Mouse (Mus musculus) forebrain, embryonic 12.5 days (tissue): ENCODE measurements around the gene Ick. TPM values are rescaled to one million over a fixed set of nuclear protein-coding genes. Genes with fewer than 3 reads are reported as not detected.
A peak's percentile ranks its signal among the peaks of the same experiment; 100 is the strongest.
"Not testable (repeated sequence)": the region's sequence is repeated elsewhere in the genome, so short reads cannot be mapped to it uniquely, and the experiment has no call there.

Source experiments
- ATAC-seq: fragments of 200-750 bp; cut with Nextera tagmentation; 2 replicates; pipeline ENCODE4 v1.8.0; 2017; ENCODE audit warnings: moderate TSS enrichment; ENCODE audit not compliant: low FRiP score
- H3K27ac ChIP-seq: fragments of 300-500 bp; sonication (generic); 2 replicates; pipeline ENCODE4 v1.5.1; 2016; ENCODE audit warnings: mild to moderate bottlenecking
- H3K27me3 ChIP-seq: fragments of 300-500 bp; sonication (generic); 2 replicates; pipeline ENCODE4 v1.6.1; 2016; ENCODE audit warnings: mild to moderate bottlenecking
- H3K36me3 ChIP-seq: fragments of 300-500 bp; sonication (generic); replicated peaks from 2 replicates; pipeline ENCODE4 v1.6.1; 2016; ENCODE audit warnings: mild to moderate bottlenecking
- H3K4me1 ChIP-seq: fragments of 300-500 bp; sonication (generic); 2 replicates; pipeline ENCODE4 v1.6.1; 2016
- H3K4me2 ChIP-seq: fragments of 300-500 bp; sonication (generic); 2 replicates; pipeline ENCODE4 v1.6.1; 2016; ENCODE audit warnings: mild to moderate bottlenecking, moderate library complexity
- H3K4me3 ChIP-seq: fragments of 300-500 bp; sonication (generic); replicated peaks from 2 replicates; pipeline ENCODE4 v1.5.1; 2016; ENCODE audit warnings: mild to moderate bottlenecking
- H3K9ac ChIP-seq: fragments of 300-500 bp; sonication (generic); 2 replicates; pipeline ENCODE4 v1.6.1; 2016; ENCODE audit warnings: mild to moderate bottlenecking
- H3K9me3 ChIP-seq: fragments of 300-500 bp; sonication (generic); 2 replicates; pipeline ENCODE4 v1.6.1; 2016
- WGBS: fragments of 180-500 bp; shearing (Covaris S2); methylation state at CpG from one replicate; pipeline ENCODE4 v1.1.7; 2016; 5-methylcytosine and 5-hydroxymethylcytosine counted together
- polyA plus RNA-seq: library from polyadenylated mRNA; unstranded; fragments of >200 nt; fragmentation: Nextera tagmentation; extraction: Ambion mirVana; gene quantifications from 2 replicates; pipeline ENCODE4 v1.2.1, GENCODE M21; 2016

The Ick gene
- polyA plus RNA-seq, 1 experiment from 2014 or later: 35.5 TPM

GRCm38 (mm10) chr9:78182474-78182873 is 73.5 kb downstream of the Ick start, which contains the start of gene Gsta4:
Gsta4 (plus strand) TSS chr9:78182774.
- H3K27ac ChIP-seq, H3K9ac ChIP-seq, H3K27me3 ChIP-seq, H3K36me3 ChIP-seq, H3K9me3 ChIP-seq, H3K4me3 ChIP-seq, H3K4me1 ChIP-seq, H3K4me2 ChIP-seq, ATAC-seq: not testable (repeated sequence)
- WGBS: 89% methylated on average over 4 of the region's 7 CpGs

GRCm38 (mm10) chr9:78185686-78186085 is 76.7 kb downstream of the Ick start:
- 88% methylated on average over 9 of the region's 9 CpGs for WGBS
- ATAC-seq: no peak
- H3K9ac ChIP-seq: no peak overlapping the region
- no peak overlapping the region for H3K4me2 ChIP-seq
- H3K27ac ChIP-seq: no peak overlapping the region
- H3K36me3 ChIP-seq: no peaks in the 10 kb centered on the region
- peaks cover 4% of the 10 kb centered on the region; the same call in 1 of the 2 replicates for H3K4me1 ChIP-seq
- H3K27me3 ChIP-seq: peaks cover 9% of the 10 kb centered on the region; the same call in 1 of the 2 replicates
- H3K4me3 ChIP-seq: no peak overlapping the region
- no peaks in the 10 kb centered on the region for H3K9me3 ChIP-seq

GRCm38 (mm10) chr9:78188910-78189309 is 79.9 kb downstream of the Ick start:
- Histone ChIP-seq H3K4me2 (no peak overlapping the region), H3K36me3 (no peaks in the 10 kb centered on the region), H3K4me3 (no peak overlapping the region), H3K9ac (no peak overlapping the region), H3K27ac (no peak overlapping the region), H3K27me3 (peaks cover 13% of the 10 kb centered on the region), H3K4me1 (peaks cover 26% of the 10 kb centered on the region), H3K9me3 (no peaks in the 10 kb centered on the region)
- 87% methylated on average over 8 of the region's 8 CpGs for WGBS
- ATAC-seq: no peak

- H3K27ac ChIP-seq: no peak overlapping the region
- no peaks in the 10 kb centered on the region for H3K36me3 ChIP-seq
- 2% methylated on average over 19 of the region's 19 CpGs for WGBS
- ATAC-seq: 0 out of 2 replicates have a peak, but pooled peaks have one; percentile 2
- peaks cover 13% of the 10 kb centered on the region for H3K27me3 ChIP-seq
- peak overlapping the region; percentile 7; the same call in 1 of the 2 replicates for H3K9ac ChIP-seq
- peak overlapping the region; percentile 59 for H3K4me2 ChIP-seq
- no peaks in the 10 kb centered on the region for H3K9me3 ChIP-seq
- peak overlapping the region; percentile 35 for H3K4me3 ChIP-seq
- H3K4me1 ChIP-seq: peaks cover 26% of the 10 kb centered on the region
Measured at GRCm38 (mm10) chr9:78190651-78191634, 82.0 kb downstream of the Ick start.

- peak; percentile 66 for ATAC-seq
- Histone ChIP-seq H3K4me2 (peak overlapping the region; percentile 59), H3K9me3 (no peaks in the 10 kb centered on the region), H3K4me1 (peaks cover 26% of the 10 kb centered on the region), H3K4me3 (peak overlapping the region; percentile 35), H3K27ac (no peak overlapping the region), H3K36me3 (no peaks in the 10 kb centered on the region), H3K9ac (peak overlapping the region; percentile 13; the same call in 1 of the 2 replicates), H3K27me3 (peaks cover 13% of the 10 kb centered on the region)
- under 1% methylated on average over 18 of the region's 18 CpGs for WGBS
Measured at GRCm38 (mm10) chr9:78191736-78192135, 82.7 kb downstream of the Ick start.

- H3K4me2 ChIP-seq: no peak overlapping the region
- peaks cover 13% of the 10 kb centered on the region for H3K27me3 ChIP-seq
- no peak overlapping the region for H3K4me3 ChIP-seq
- 49% methylated on average over 9 of the region's 9 CpGs for WGBS
- peaks cover 26% of the 10 kb centered on the region for H3K4me1 ChIP-seq
- H3K27ac ChIP-seq: no peak overlapping the region
- H3K9ac ChIP-seq: no peak overlapping the region
- no peaks in the 10 kb centered on the region for H3K9me3 ChIP-seq
- 0 out of 2 replicates have a peak, but pooled peaks have one; percentile 31 for ATAC-seq
- H3K36me3 ChIP-seq: no peaks in the 10 kb centered on the region
Measured at GRCm38 (mm10) chr9:78193902-78194597, 85.1 kb downstream of the Ick start.

GRCm38 (mm10) chr9:78195034-78195433 is 86.0 kb downstream of the Ick start:
- Histone ChIP-seq H3K27me3 (peaks cover 10% of the 10 kb centered on the region), H3K36me3 (no peaks in the 10 kb centered on the region), H3K9ac (no peak overlapping the region), H3K4me1 (peaks cover 26% of the 10 kb centered on the region), H3K9me3 (no peaks in the 10 kb centered on the region), H3K4me2 (no peak overlapping the region), H3K4me3 (no peak overlapping the region), H3K27ac (no peak overlapping the region)
- 88% methylated on average over 11 of the region's 11 CpGs for WGBS
- ATAC-seq: no peak

- ATAC-seq: no peak
- Histone ChIP-seq H3K36me3 (no peaks in the 10 kb centered on the region), H3K4me2 (no peak overlapping the region), H3K4me1 (0 out of 2 replicates have a peak, but pooled peaks cover 4% of the 10 kb centered on the region), H3K27me3 (no peaks in the 10 kb centered on the region), H3K27ac (no peak overlapping the region), H3K9ac (no peak overlapping the region), H3K9me3 (no peaks in the 10 kb centered on the region), H3K4me3 (no peak overlapping the region)
- 93% methylated on average over 9 of the region's 9 CpGs for WGBS
Measured at GRCm38 (mm10) chr9:78197801-78198200, 88.8 kb downstream of the Ick start.

- Histone ChIP-seq H3K4me1 (no peaks in the 10 kb centered on the region), H3K27me3 (no peaks in the 10 kb centered on the region), H3K9me3 (no peaks in the 10 kb centered on the region), H3K27ac (no peak overlapping the region), H3K9ac (no peak overlapping the region), H3K4me3 (no peak overlapping the region), H3K36me3 (no peaks in the 10 kb centered on the region), H3K4me2 (no peak overlapping the region)
- 89% methylated on average over 6 of the region's 6 CpGs for WGBS
- no peak for ATAC-seq
Measured at GRCm38 (mm10) chr9:78204194-78204593, 95.2 kb downstream of the Ick start.

GRCm38 (mm10) chr9:78208956-78209355 is 100.0 kb downstream of the Ick start:
- no peaks in the 10 kb centered on the region for H3K4me1 ChIP-seq
- H3K27me3 ChIP-seq: no peaks in the 10 kb centered on the region
- H3K4me2 ChIP-seq: no peak overlapping the region
- no peaks in the 10 kb centered on the region for H3K9me3 ChIP-seq
- no peak overlapping the region for H3K27ac ChIP-seq
- 76% methylated on average over 4 of the region's 4 CpGs for WGBS
- H3K4me3 ChIP-seq: no peak overlapping the region
- ATAC-seq: no peak
- no peak overlapping the region for H3K9ac ChIP-seq
- no peaks in the 10 kb centered on the region for H3K36me3 ChIP-seq

- ATAC-seq: no peak
- Histone ChIP-seq H3K27ac (no peak overlapping the region), H3K4me3 (no peak overlapping the region), H3K4me2 (no peak overlapping the region), H3K27me3 (no peaks in the 10 kb centered on the region), H3K9ac (no peak overlapping the region), H3K4me1 (no peaks in the 10 kb centered on the region), H3K36me3 (no peaks in the 10 kb centered on the region), H3K9me3 (no peaks in the 10 kb centered on the region)
- 94% methylated on average over 3 of the region's 3 CpGs for WGBS
Measured at GRCm38 (mm10) chr9:78210079-78210478, 101.1 kb downstream of the Ick start.

- no peak for ATAC-seq
- H3K27me3 ChIP-seq: no peaks in the 10 kb centered on the region
- no peaks in the 10 kb centered on the region for H3K36me3 ChIP-seq
- no peak overlapping the region for H3K27ac ChIP-seq
- H3K9me3 ChIP-seq: no peaks in the 10 kb centered on the region
- no peak overlapping the region for H3K4me2 ChIP-seq
- H3K9ac ChIP-seq: no peak overlapping the region
- H3K4me1 ChIP-seq: no peaks in the 10 kb centered on the region
- H3K4me3 ChIP-seq: no peak overlapping the region
- 85% methylated on average over 2 of the region's 2 CpGs for WGBS
Measured at GRCm38 (mm10) chr9:78210821-78211220, 101.8 kb downstream of the Ick start.
